Mouse (Mus musculus): ENCODE results near the gene Sult3a2. TPM values are rescaled to one million over a fixed set of nuclear protein-coding genes. Genes with fewer than 3 reads are reported as not detected.
"Not testable (repeated sequence)": the region's sequence is repeated elsewhere in the genome, so short reads cannot be mapped to it uniquely, and the experiment has no call there.

Gene Sult3a2
- not detected in 2 replicates for polyA plus RNA-seq (2012; ENCODE audit: insufficient read depth, insufficient read length, missing spikeins)

GRCm38 (mm10) chr10:33786604-33787003 is at the start of gene Sult3a2:
Gene Sult3a2 (minus strand): TSS chr10:33786704.
- no peaks in the 10 kb centered on the region for H3K4me1 ChIP-seq (ENCODE audit: control insufficient read depth, insufficient read depth, insufficient read length, low read length)
- H3K4me3 ChIP-seq (ENCODE audit: insufficient read depth, low read depth, low read length) = no peak within 1 kb of the TSS
- no peak within 1 kb of the TSS for H3K27ac ChIP-seq (replicated peaks; ENCODE audit: low read depth, low read length)

- H3K27ac ChIP-seq (replicated peaks; ENCODE audit: low read depth, low read length) = no peak overlapping the region
- no peaks in the 10 kb centered on the region for H3K4me1 ChIP-seq (ENCODE audit: control insufficient read depth, insufficient read depth, insufficient read length, low read length)
- no peak overlapping the region for H3K4me3 ChIP-seq (ENCODE audit: insufficient read depth, low read depth, low read length)
Measured at GRCm38 (mm10) chr10:33820892-33821291, 34.4 kb upstream of the Sult3a2 start.

GRCm38 (mm10) chr10:33816923-33817322 is 30.4 kb upstream of the Sult3a2 start:
- Histone ChIP-seq H3K4me1 (ENCODE audit: control insufficient read depth, insufficient read depth, insufficient read length, low read length) (no peaks in the 10 kb centered on the region), H3K4me3 (ENCODE audit: insufficient read depth, low read depth, low read length) (no peak overlapping the region), H3K27ac (replicated peaks; ENCODE audit: low read depth, low read length) (no peak overlapping the region)

- Histone ChIP-seq H3K27ac (replicated peaks; ENCODE audit: low read depth, low read length) (no peak overlapping the region), H3K4me1 (ENCODE audit: control insufficient read depth, insufficient read depth, insufficient read length, low read length) (no peaks in the 10 kb centered on the region), H3K4me3 (ENCODE audit: insufficient read depth, low read depth, low read length) (no peak overlapping the region)
Measured at GRCm38 (mm10) chr10:33814266-33814665, 27.8 kb upstream of the Sult3a2 start.

GRCm38 (mm10) chr10:33811807-33812206 is 25.3 kb upstream of the Sult3a2 start:
- Histone ChIP-seq H3K4me1 (ENCODE audit: control insufficient read depth, insufficient read depth, insufficient read length, low read length) (no peaks in the 10 kb centered on the region), H3K4me3 (ENCODE audit: insufficient read depth, low read depth, low read length) (no peak overlapping the region), H3K27ac (replicated peaks; ENCODE audit: low read depth, low read length) (no peak overlapping the region)

- not testable (repeated sequence) for H3K4me1 ChIP-seq (ENCODE audit: control insufficient read depth, insufficient read depth, insufficient read length, low read length); H3K27ac ChIP-seq (replicated peaks; ENCODE audit: low read depth, low read length); H3K4me3 ChIP-seq (ENCODE audit: insufficient read depth, low read depth, low read length)
Measured at GRCm38 (mm10) chr10:33797221-33797949, 10.9 kb upstream of the Sult3a2 start.

- not testable (repeated sequence) for H3K4me1 ChIP-seq (ENCODE audit: control insufficient read depth, insufficient read depth, insufficient read length, low read length); H3K27ac ChIP-seq (replicated peaks; ENCODE audit: low read depth, low read length); H3K4me3 ChIP-seq (ENCODE audit: insufficient read depth, low read depth, low read length)
Measured at GRCm38 (mm10) chr10:33796269-33796915, 9.9 kb upstream of the Sult3a2 start.

- not testable (repeated sequence) for H3K27ac ChIP-seq (replicated peaks; ENCODE audit: low read depth, low read length); H3K4me3 ChIP-seq (ENCODE audit: insufficient read depth, low read depth, low read length); H3K4me1 ChIP-seq (ENCODE audit: control insufficient read depth, insufficient read depth, insufficient read length, low read length)
Measured at GRCm38 (mm10) chr10:33792166-33792565, 5.7 kb upstream of the Sult3a2 start.

- Histone ChIP-seq H3K27ac (replicated peaks; ENCODE audit: low read depth, low read length) (no peak overlapping the region), H3K4me3 (ENCODE audit: insufficient read depth, low read depth, low read length) (no peak overlapping the region), H3K4me1 (ENCODE audit: control insufficient read depth, insufficient read depth, insufficient read length, low read length) (no peaks in the 10 kb centered on the region)
Measured at GRCm38 (mm10) chr10:33787541-33787940, 1.0 kb upstream of the Sult3a2 start.

GRCm38 (mm10) chr10:33735251-33735650 is 51.3 kb downstream of the Sult3a2 start:
- H3K4me3 ChIP-seq (ENCODE audit: insufficient read depth, low read depth, low read length); H3K27ac ChIP-seq (replicated peaks; ENCODE audit: low read depth, low read length); H3K4me1 ChIP-seq (ENCODE audit: control insufficient read depth, insufficient read depth, insufficient read length, low read length): not testable (repeated sequence)

- Histone ChIP-seq H3K27ac (replicated peaks; ENCODE audit: low read depth, low read length) (no peak overlapping the region), H3K4me1 (ENCODE audit: control insufficient read depth, insufficient read depth, insufficient read length, low read length) (no peaks in the 10 kb centered on the region), H3K4me3 (ENCODE audit: insufficient read depth, low read depth, low read length) (no peak overlapping the region)
Measured at GRCm38 (mm10) chr10:33733241-33733640, 53.3 kb downstream of the Sult3a2 start.

- no peak overlapping the region for H3K27ac ChIP-seq (replicated peaks; ENCODE audit: low read depth, low read length)
- H3K4me3 ChIP-seq (ENCODE audit: insufficient read depth, low read depth, low read length) = no peak overlapping the region
- no peaks in the 10 kb centered on the region for H3K4me1 ChIP-seq (ENCODE audit: control insufficient read depth, insufficient read depth, insufficient read length, low read length)
Measured at GRCm38 (mm10) chr10:33732409-33733185, 53.9 kb downstream of the Sult3a2 start.

- Histone ChIP-seq H3K4me1 (ENCODE audit: control insufficient read depth, insufficient read depth, insufficient read length, low read length) (no peaks in the 10 kb centered on the region), H3K4me3 (ENCODE audit: insufficient read depth, low read depth, low read length) (no peak overlapping the region), H3K27ac (replicated peaks; ENCODE audit: low read depth, low read length) (no peak overlapping the region)
Measured at GRCm38 (mm10) chr10:33723764-33724163, 62.7 kb downstream of the Sult3a2 start.

GRCm38 (mm10) chr10:33721827-33722438 is 64.6 kb downstream of the Sult3a2 start:
- Histone ChIP-seq H3K4me3 (ENCODE audit: insufficient read depth, low read depth, low read length) (no peak overlapping the region), H3K27ac (replicated peaks; ENCODE audit: low read depth, low read length) (no peak overlapping the region), H3K4me1 (ENCODE audit: control insufficient read depth, insufficient read depth, insufficient read length, low read length) (no peaks in the 10 kb centered on the region)

Data from brown adipose tissue, adult 24 weeks (tissue).